Mouse (Mus musculus) cerebellum, adult 2 months (tissue): ENCODE results near the gene Mllt3.

ENCODE experiments used
- CTCF ChIP-seq: fragments of 200-500 bp; IDR thresholded peaks from 2 replicates; pipeline ENCODE4 v1.5.1; 2011; ENCODE audit warnings: low read depth, mild to moderate bottlenecking, control low read depth, low read length, moderate library complexity, borderline replicate concordance; ENCODE audit not compliant: insufficient read depth
- POLR2A ChIP-seq: fragments of 200-500 bp; IDR thresholded peaks from 2 replicates; pipeline ENCODE4 v1.6.1; 2011; ENCODE audit warnings: low read length, control low read depth, borderline replicate concordance; ENCODE audit not compliant: insufficient read depth

DNA sequence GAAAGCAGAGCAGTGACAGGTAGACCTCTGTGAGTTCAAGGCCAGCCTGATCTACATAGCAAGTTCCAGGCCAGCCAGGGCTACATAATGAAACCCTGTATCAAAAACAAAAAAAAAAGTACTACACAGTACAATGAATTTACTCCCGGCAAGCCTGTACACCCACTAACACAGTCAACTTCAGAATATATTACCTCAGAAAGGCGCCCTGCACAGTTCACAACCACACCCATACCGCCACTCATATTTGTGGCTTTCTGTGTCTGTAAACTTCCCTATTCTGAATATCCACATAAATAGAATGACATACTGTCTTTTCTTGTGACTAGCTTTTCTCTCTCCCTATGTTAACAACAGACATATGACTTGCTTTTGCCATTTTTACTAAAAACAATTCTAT lies 27.4 kb downstream of the Mllt3 start:
- TF ChIP-seq CTCF (no peak), POLR2A (no peak)
